Mouse (Mus musculus) layer of hippocampus, adult 9-11 months (tissue): ENCODE results near the gene Spata31d1d.

Source experiments
- DNase-seq: peaks from one replicate; pipeline ENCODE4 v3.0.0; 2022

Gene Spata31d1d

DNA sequence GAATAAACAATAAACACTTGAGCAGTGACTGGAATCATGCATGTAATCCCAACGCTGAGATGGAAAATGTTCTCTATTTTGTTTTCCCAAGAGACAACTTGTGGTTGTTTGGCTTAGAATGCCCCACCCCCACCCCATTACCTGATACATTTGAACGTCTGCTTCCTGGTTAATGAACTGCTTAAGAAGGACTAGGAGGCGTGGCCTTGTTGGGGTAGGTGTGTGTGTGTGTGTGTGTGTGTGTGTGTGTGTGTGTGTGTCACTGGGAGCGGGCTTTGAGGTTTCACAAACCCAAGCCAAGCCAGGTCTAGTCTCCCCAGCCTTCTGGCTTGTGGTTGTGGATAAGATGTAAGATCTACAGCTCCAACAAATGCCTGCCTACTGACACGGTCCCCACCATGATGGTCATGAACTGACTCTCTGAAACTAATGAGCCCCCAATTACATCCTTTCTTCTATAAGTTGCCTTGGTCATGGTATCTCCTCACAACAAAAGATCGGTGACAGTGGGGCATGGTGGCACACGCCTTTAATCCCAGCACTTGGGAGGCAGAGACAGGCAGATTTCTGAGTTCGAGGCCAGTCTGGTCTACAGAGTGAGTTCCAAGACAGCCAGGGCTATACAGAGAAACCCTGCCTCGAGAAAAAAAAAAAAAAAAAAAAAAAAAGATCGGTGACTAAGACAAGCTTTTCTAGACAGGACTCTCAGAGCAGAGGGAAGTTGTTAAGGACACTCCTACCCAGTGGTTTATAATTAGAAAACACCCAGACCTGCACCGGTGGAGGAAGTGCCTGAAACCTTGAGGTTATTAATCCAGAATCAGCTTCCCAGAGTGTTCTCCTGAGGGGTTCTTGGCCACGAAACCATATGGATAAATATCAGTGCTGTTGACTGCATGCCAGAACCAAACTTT is 55.0 kb downstream of the Spata31d1d start:
- DNase-seq, result no peak
